Mouse (Mus musculus): ENCODE measurements around the gene Atg5. TPM values are rescaled to one million over a fixed set of nuclear protein-coding genes. Genes with fewer than 3 reads are reported as not detected.
A peak's percentile ranks its signal among the peaks of the same experiment; 100 is the strongest.
"Not testable (repeated sequence)": the region's sequence is repeated elsewhere in the genome, so short reads cannot be mapped to it uniquely, and the experiment has no call there.

Atg5 gene
- polyA plus RNA-seq (2015; fragmentation: Nextera tagmentation; extraction: Ambion mirVana): 44.4 and 44.6 TPM in 2 replicates

DNA sequence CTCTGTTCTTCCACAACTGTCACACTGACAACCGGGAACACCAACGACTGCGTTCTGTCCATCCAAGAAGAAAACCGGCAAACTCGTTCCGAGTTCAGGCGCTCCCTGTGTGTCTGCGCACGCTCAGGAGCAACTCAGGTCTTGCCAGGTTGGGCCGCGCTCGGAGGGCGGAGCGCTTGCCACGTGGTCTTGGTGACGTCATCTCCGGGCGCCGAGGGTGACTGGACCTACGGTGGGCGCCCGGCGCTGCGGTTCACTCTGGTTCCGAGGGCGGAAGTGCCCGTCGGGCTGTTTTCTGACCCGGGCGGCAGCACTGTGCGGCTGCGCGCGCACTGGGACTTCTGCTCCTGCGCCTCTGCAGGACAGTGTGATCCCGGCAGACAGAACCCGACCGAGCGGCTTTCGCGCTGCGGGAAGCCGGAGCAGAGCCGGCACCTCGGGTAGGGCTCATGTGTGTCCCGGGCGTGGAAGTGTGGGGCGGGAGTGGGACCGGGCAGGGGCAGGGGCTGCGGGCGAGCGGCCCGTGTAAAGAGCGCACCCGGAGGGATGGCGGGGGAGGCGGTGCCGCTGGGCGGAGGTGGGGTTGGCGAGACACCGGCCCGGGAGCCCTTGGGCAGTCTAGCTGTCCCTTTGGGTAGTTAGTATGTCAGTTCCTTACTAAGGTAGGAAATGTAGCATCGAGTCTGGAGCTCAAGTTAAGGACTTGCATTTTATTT, at the start of gene Atg5:
TSS of gene Atg5 (plus strand) at position 214 of the 716 bp plus-strand sequence.
- H3K36me3 ChIP-seq (ENCODE audit: control insufficient read depth, insufficient read depth, low read length): no peaks in the 10 kb centered on the region
- under 1% methylated on average over 62 of the region's 63 CpGs for WGBS
- peaks cover 15% of the 10 kb centered on the region for H3K4me1 ChIP-seq (ENCODE audit: control insufficient read depth, insufficient read depth, low read length)
- H3K4me3 ChIP-seq (ENCODE audit: low read depth, low read length): peak within 1 kb of the TSS; percentile 93
- H3K9ac ChIP-seq (ENCODE audit: low read depth, low read length): peak within 1 kb of the TSS; percentile 94
- no peaks in the 10 kb centered on the region for H3K9me3 ChIP-seq (replicated peaks; ENCODE audit: control insufficient read depth, low read length, poor library complexity, severe bottlenecking)
- ATAC-seq: peak; percentile 99
- peak within 1 kb of the TSS; percentile 86 for H3K27ac ChIP-seq (ENCODE audit: low read length)
- H3K4me2 ChIP-seq (ENCODE audit: low read length): peak within 1 kb of the TSS; percentile 74
- no peaks in the 10 kb centered on the region for H3K27me3 ChIP-seq (ENCODE audit: control insufficient read depth, insufficient read depth, low read depth, low read length)

- H3K4me3 ChIP-seq (ENCODE audit: low read depth, low read length); H3K27ac ChIP-seq (ENCODE audit: low read length); H3K4me2 ChIP-seq (ENCODE audit: low read length); ATAC-seq; H3K9me3 ChIP-seq (replicated peaks; ENCODE audit: control insufficient read depth, low read length, poor library complexity, severe bottlenecking); H3K27me3 ChIP-seq (ENCODE audit: control insufficient read depth, insufficient read depth, low read depth, low read length); H3K9ac ChIP-seq (ENCODE audit: low read depth, low read length); H3K36me3 ChIP-seq (ENCODE audit: control insufficient read depth, insufficient read depth, low read length); H3K4me1 ChIP-seq (ENCODE audit: control insufficient read depth, insufficient read depth, low read length): not testable (repeated sequence)
- 2% methylated on average over 2 of the region's 2 CpGs for WGBS
These were observed 49.1 kb upstream of the Atg5 start for GRCm38 (mm10) chr10:44219073-44219472.

DNA sequence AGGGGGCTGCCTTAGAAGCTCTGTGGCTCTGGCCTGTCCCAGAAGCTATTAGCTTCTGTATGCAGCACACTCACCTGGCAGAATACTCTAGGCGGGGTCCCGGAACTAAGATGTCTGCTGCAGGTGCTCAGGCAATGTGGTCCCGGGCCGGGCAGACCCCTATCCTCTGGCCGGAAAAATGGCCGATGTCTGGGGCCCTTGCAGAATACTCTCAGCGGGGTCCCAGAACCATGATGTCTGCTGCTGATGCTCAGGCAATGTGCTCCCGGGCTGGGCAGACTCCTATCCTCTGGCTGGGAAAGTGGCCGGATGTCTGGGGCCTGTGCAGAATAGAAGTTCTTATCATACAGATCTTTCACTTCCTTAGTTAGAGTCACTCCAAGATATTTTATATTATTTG, 43.8 kb upstream of the Atg5 start:
- Histone ChIP-seq H3K27me3 (ENCODE audit: control insufficient read depth, insufficient read depth, low read depth, low read length) (no peaks in the 10 kb centered on the region), H3K27ac (ENCODE audit: low read length) (no peak overlapping the region), H3K4me1 (ENCODE audit: control insufficient read depth, insufficient read depth, low read length) (no peaks in the 10 kb centered on the region), H3K4me3 (ENCODE audit: low read depth, low read length) (no peak overlapping the region), H3K9me3 (replicated peaks; ENCODE audit: control insufficient read depth, low read length, poor library complexity, severe bottlenecking) (0 out of 2 replicates have a peak, but pooled peaks cover 2% of the 10 kb centered on the region), H3K4me2 (ENCODE audit: low read length) (no peak overlapping the region), H3K36me3 (ENCODE audit: control insufficient read depth, insufficient read depth, low read length) (no peaks in the 10 kb centered on the region), H3K9ac (ENCODE audit: low read depth, low read length) (no peak overlapping the region)
- 94% methylated on average over 9 of the region's 9 CpGs for WGBS
- ATAC-seq: no peak

- 23% methylated on average over 1 of the region's 1 CpGs for WGBS
- not testable (repeated sequence) for H3K9me3 ChIP-seq (replicated peaks; ENCODE audit: control insufficient read depth, low read length, poor library complexity, severe bottlenecking); H3K36me3 ChIP-seq (ENCODE audit: control insufficient read depth, insufficient read depth, low read length); H3K4me1 ChIP-seq (ENCODE audit: control insufficient read depth, insufficient read depth, low read length); H3K27me3 ChIP-seq (ENCODE audit: control insufficient read depth, insufficient read depth, low read depth, low read length); ATAC-seq; H3K9ac ChIP-seq (ENCODE audit: low read depth, low read length); H3K4me3 ChIP-seq (ENCODE audit: low read depth, low read length); H3K27ac ChIP-seq (ENCODE audit: low read length); H3K4me2 ChIP-seq (ENCODE audit: low read length)
These were observed 34.8 kb upstream of the Atg5 start for GRCm38 (mm10) chr10:44233351-44233750.

DNA sequence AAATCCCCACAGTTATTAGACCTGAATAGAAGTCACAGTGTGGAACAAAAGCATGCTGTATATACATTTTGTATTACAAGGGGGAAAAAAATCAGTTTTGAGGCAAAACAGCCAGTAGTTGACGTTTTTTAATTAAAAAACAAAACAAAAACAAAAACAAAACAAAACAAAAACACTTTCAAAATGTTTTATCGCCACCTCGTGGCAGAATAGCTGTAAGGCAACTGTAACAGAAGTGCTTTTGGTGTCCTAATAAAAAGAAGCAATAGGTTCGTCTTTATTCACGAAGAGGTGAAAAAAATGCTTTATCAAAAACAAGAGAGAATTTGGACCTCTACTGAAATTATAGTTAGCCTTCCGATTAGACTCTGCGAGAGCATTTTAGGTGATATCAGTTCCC, 32.9 kb upstream of the Atg5 start:
- H3K9ac ChIP-seq (ENCODE audit: low read depth, low read length); H3K27me3 ChIP-seq (ENCODE audit: control insufficient read depth, insufficient read depth, low read depth, low read length); H3K4me1 ChIP-seq (ENCODE audit: control insufficient read depth, insufficient read depth, low read length); H3K9me3 ChIP-seq (replicated peaks; ENCODE audit: control insufficient read depth, low read length, poor library complexity, severe bottlenecking); H3K4me2 ChIP-seq (ENCODE audit: low read length); ATAC-seq; H3K4me3 ChIP-seq (ENCODE audit: low read depth, low read length); H3K27ac ChIP-seq (ENCODE audit: low read length); H3K36me3 ChIP-seq (ENCODE audit: control insufficient read depth, insufficient read depth, low read length): not testable (repeated sequence)
- 37% methylated on average over 7 of the region's 7 CpGs for WGBS

GRCm38 (mm10) chr10:44256624-44257023, 11.5 kb upstream of the Atg5 start:
- Histone ChIP-seq H3K27me3 (ENCODE audit: control insufficient read depth, insufficient read depth, low read depth, low read length) (no peaks in the 10 kb centered on the region), H3K9ac (ENCODE audit: low read depth, low read length) (no peak overlapping the region), H3K27ac (ENCODE audit: low read length) (no peak overlapping the region), H3K4me1 (ENCODE audit: control insufficient read depth, insufficient read depth, low read length) (no peaks in the 10 kb centered on the region), H3K9me3 (replicated peaks; ENCODE audit: control insufficient read depth, low read length, poor library complexity, severe bottlenecking) (no peaks in the 10 kb centered on the region), H3K4me3 (ENCODE audit: low read depth, low read length) (no peak overlapping the region), H3K36me3 (ENCODE audit: control insufficient read depth, insufficient read depth, low read length) (no peaks in the 10 kb centered on the region), H3K4me2 (ENCODE audit: low read length) (no peak overlapping the region)
- ATAC-seq: no peak
- 31% methylated on average over 7 of the region's 7 CpGs for WGBS

DNA sequence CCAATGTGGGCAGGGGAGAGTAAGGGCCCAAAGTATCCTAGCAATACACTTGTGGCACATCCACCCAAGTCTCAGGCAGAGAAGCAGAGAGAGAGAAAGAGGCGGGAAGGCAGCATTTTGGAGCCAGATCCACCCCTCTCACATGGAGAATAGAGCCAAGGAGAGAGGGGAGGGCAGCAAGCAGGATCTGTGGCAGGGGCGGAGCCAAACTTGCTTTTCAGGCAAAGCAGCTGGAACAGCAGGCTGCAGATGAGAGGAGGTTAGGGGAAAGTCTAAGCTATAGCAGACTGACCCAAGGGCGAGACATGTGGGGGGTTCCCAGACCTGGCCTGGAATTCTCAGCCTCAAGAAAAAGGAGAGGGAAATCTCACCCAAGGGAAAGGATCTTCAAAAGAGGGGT, 2.3 kb upstream of the Atg5 start:
- H3K9ac ChIP-seq (ENCODE audit: low read depth, low read length): no peak overlapping the region
- 63% methylated on average over 3 of the region's 3 CpGs for WGBS
- no peaks in the 10 kb centered on the region for H3K9me3 ChIP-seq (replicated peaks; ENCODE audit: control insufficient read depth, low read length, poor library complexity, severe bottlenecking)
- H3K4me2 ChIP-seq (ENCODE audit: low read length): no peak overlapping the region
- H3K4me3 ChIP-seq (ENCODE audit: low read depth, low read length): no peak overlapping the region
- no peak overlapping the region for H3K27ac ChIP-seq (ENCODE audit: low read length)
- no peaks in the 10 kb centered on the region for H3K36me3 ChIP-seq (ENCODE audit: control insufficient read depth, insufficient read depth, low read length)
- H3K4me1 ChIP-seq (ENCODE audit: control insufficient read depth, insufficient read depth, low read length): peaks cover 15% of the 10 kb centered on the region
- ATAC-seq: no peak
- no peaks in the 10 kb centered on the region for H3K27me3 ChIP-seq (ENCODE audit: control insufficient read depth, insufficient read depth, low read depth, low read length)

- Histone ChIP-seq H3K4me2 (ENCODE audit: low read length) (no peak overlapping the region), H3K36me3 (ENCODE audit: control insufficient read depth, insufficient read depth, low read length) (no peaks in the 10 kb centered on the region), H3K27ac (ENCODE audit: low read length) (no peak overlapping the region), H3K9me3 (replicated peaks; ENCODE audit: control insufficient read depth, low read length, poor library complexity, severe bottlenecking) (no peaks in the 10 kb centered on the region), H3K27me3 (ENCODE audit: control insufficient read depth, insufficient read depth, low read depth, low read length) (no peaks in the 10 kb centered on the region), H3K9ac (ENCODE audit: low read depth, low read length) (no peak overlapping the region), H3K4me1 (ENCODE audit: control insufficient read depth, insufficient read depth, low read length) (peaks cover 15% of the 10 kb centered on the region), H3K4me3 (ENCODE audit: low read depth, low read length) (no peak overlapping the region)
- ATAC-seq: no peak
These were observed 1.6 kb upstream of the Atg5 start for GRCm38 (mm10) chr10:44266561-44266960.

DNA sequence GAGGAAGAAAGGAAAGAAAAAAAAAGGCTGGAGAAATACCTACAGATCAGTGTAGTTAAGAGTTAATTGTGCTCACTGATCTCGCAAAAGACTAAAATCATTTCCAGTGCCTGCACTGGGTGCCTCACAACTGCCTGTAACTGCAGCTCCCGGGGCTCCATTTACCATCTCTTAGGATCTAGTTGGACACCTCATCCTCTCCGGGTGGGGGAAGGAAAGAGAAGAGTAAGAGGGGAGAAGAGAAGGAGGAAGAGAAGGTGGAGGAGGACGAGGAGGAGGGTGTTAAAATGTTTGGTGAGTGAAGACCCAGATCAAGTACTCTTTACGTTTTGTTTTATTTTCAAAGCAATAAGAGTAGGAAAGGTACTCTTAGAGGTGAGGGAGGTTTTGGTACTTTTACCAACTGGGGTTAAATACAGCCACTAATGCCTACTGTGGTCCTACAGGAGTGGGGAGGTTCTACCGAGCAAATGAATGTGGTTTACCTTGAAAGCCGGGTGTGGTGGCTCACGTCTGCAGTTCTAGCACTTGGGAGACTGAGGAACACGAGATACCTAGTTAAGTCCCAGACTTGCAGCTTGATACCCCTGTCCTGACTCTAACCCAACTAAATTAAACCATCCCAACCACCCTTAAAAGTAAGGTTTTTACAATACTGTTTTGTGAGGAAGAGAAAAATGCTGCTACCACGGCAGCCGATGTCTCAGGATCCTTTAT, 574 bp upstream of the Atg5 start:
- peaks cover 15% of the 10 kb centered on the region for H3K4me1 ChIP-seq (ENCODE audit: control insufficient read depth, insufficient read depth, low read length)
- peak overlapping the region; percentile 93 for H3K4me3 ChIP-seq (ENCODE audit: low read depth, low read length)
- H3K27ac ChIP-seq (ENCODE audit: low read length): peak overlapping the region; percentile 30; the same call in 1 of the 2 replicates
- peak overlapping the region; percentile 94 for H3K9ac ChIP-seq (ENCODE audit: low read depth, low read length)
- no peaks in the 10 kb centered on the region for H3K27me3 ChIP-seq (ENCODE audit: control insufficient read depth, insufficient read depth, low read depth, low read length)
- H3K4me2 ChIP-seq (ENCODE audit: low read length): peak overlapping the region; percentile 74
- peak; percentile 30 for ATAC-seq
- 12% methylated on average over 11 of the region's 11 CpGs for WGBS
- no peaks in the 10 kb centered on the region for H3K36me3 ChIP-seq (ENCODE audit: control insufficient read depth, insufficient read depth, low read length)
- no peaks in the 10 kb centered on the region for H3K9me3 ChIP-seq (replicated peaks; ENCODE audit: control insufficient read depth, low read length, poor library complexity, severe bottlenecking)
